Mouse (Mus musculus): ENCODE results near the gene Nusap1. TPM values are rescaled to one million over a fixed set of nuclear protein-coding genes. Genes with fewer than 3 reads are reported as not detected.
A peak's percentile ranks its signal among the peaks of the same experiment; 100 is the strongest.
"Not testable (repeated sequence)": the region's sequence is repeated elsewhere in the genome, so short reads cannot be mapped to it uniquely, and the experiment has no call there.

Nusap1 gene
- polyA plus RNA-seq, 1 experiment from 2014 or later = 29.6 TPM

- H3K4me2 ChIP-seq (ENCODE audit: low read length) = peak overlapping the region; percentile 77
- H3K4me1 ChIP-seq (replicated peaks; ENCODE audit: control insufficient read depth, insufficient read depth, low read length) = peaks cover 37% of the 10 kb centered on the region
- peaks cover 6% of the 10 kb centered on the region for H3K36me3 ChIP-seq (ENCODE audit: control insufficient read depth, insufficient read depth)
- peak overlapping the region; percentile 98 for H3K4me3 ChIP-seq (replicated peaks; ENCODE audit: low read length)
- no peaks in the 10 kb centered on the region for H3K9me3 ChIP-seq (ENCODE audit: control insufficient read depth, low read length)
- peak overlapping the region; percentile 37 for H3K9ac ChIP-seq (replicated peaks; ENCODE audit: low read depth, low read length)
- H3K27me3 ChIP-seq (replicated peaks; ENCODE audit: control insufficient read depth, insufficient read depth, low read length) = no peaks in the 10 kb centered on the region
- ATAC-seq = no peak
- 35% methylated on average over 4 of the region's 4 CpGs for WGBS
- H3K27ac ChIP-seq (ENCODE audit: low read length) = no peak overlapping the region
These were observed 22.8 kb upstream of the Nusap1 start for GRCm38 (mm10) chr2:119595308-119595707.

- Histone ChIP-seq H3K27me3 (replicated peaks; ENCODE audit: control insufficient read depth, insufficient read depth, low read length) (no peaks in the 10 kb centered on the region), H3K9me3 (ENCODE audit: control insufficient read depth, low read length) (no peaks in the 10 kb centered on the region), H3K9ac (replicated peaks; ENCODE audit: low read depth, low read length) (no peak overlapping the region), H3K4me2 (ENCODE audit: low read length) (no peak overlapping the region), H3K4me1 (replicated peaks; ENCODE audit: control insufficient read depth, insufficient read depth, low read length) (peaks cover 45% of the 10 kb centered on the region), H3K4me3 (replicated peaks; ENCODE audit: low read length) (no peak overlapping the region), H3K36me3 (ENCODE audit: control insufficient read depth, insufficient read depth) (peaks cover 7% of the 10 kb centered on the region), H3K27ac (ENCODE audit: low read length) (peak overlapping the region; percentile 33; the same call in 1 of the 2 replicates)
- ATAC-seq = no peak
- 79% methylated on average over 8 of the region's 8 CpGs for WGBS
These were observed 21.2 kb upstream of the Nusap1 start for GRCm38 (mm10) chr2:119596781-119597330.

GRCm38 (mm10) chr2:119601027-119601426 lies 17.1 kb upstream of the Nusap1 start:
- Histone ChIP-seq H3K9ac (replicated peaks; ENCODE audit: low read depth, low read length) (no peak overlapping the region), H3K36me3 (ENCODE audit: control insufficient read depth, insufficient read depth) (peaks cover 11% of the 10 kb centered on the region)
- WGBS = 75% methylated on average over 4 of the region's 4 CpGs

GRCm38 (mm10) chr2:119601575-119601974 lies 16.5 kb upstream of the Nusap1 start:
- not testable (repeated sequence) for H3K4me3 ChIP-seq (replicated peaks; ENCODE audit: low read length); H3K4me2 ChIP-seq (ENCODE audit: low read length); H3K9ac ChIP-seq (replicated peaks; ENCODE audit: low read depth, low read length); H3K9me3 ChIP-seq (ENCODE audit: control insufficient read depth, low read length); H3K27ac ChIP-seq (ENCODE audit: low read length); ATAC-seq; H3K27me3 ChIP-seq (replicated peaks; ENCODE audit: control insufficient read depth, insufficient read depth, low read length)
- WGBS = 63% methylated on average over 3 of the region's 3 CpGs
- Histone ChIP-seq H3K36me3 (ENCODE audit: control insufficient read depth, insufficient read depth) (peaks cover 11% of the 10 kb centered on the region), H3K4me1 (replicated peaks; ENCODE audit: control insufficient read depth, insufficient read depth, low read length) (peaks cover 29% of the 10 kb centered on the region)

More at GRCm38 (mm10) chr2:119601027-119601426, 17.1 kb upstream of the Nusap1 start:
- no peak for ATAC-seq
- peaks cover 33% of the 10 kb centered on the region for H3K4me1 ChIP-seq (replicated peaks; ENCODE audit: control insufficient read depth, insufficient read depth, low read length)
- H3K27ac ChIP-seq (ENCODE audit: low read length) = no peak overlapping the region; the same call in 1 of the 2 replicates
- no peaks in the 10 kb centered on the region for H3K9me3 ChIP-seq (ENCODE audit: control insufficient read depth, low read length)
- no peaks in the 10 kb centered on the region for H3K27me3 ChIP-seq (replicated peaks; ENCODE audit: control insufficient read depth, insufficient read depth, low read length)
- H3K4me2 ChIP-seq (ENCODE audit: low read length) = no peak overlapping the region
- H3K4me3 ChIP-seq (replicated peaks; ENCODE audit: low read length) = no peak overlapping the region

- no peaks in the 10 kb centered on the region for H3K27me3 ChIP-seq (replicated peaks; ENCODE audit: control insufficient read depth, insufficient read depth, low read length)
- no peak overlapping the region for H3K9ac ChIP-seq (replicated peaks; ENCODE audit: low read depth, low read length)
- H3K9me3 ChIP-seq (ENCODE audit: control insufficient read depth, low read length) = no peaks in the 10 kb centered on the region
- H3K36me3 ChIP-seq (ENCODE audit: control insufficient read depth, insufficient read depth) = peaks cover 6% of the 10 kb centered on the region; the same call in 1 of the 2 replicates
- ATAC-seq = no peak
- H3K27ac ChIP-seq (ENCODE audit: low read length) = no peak overlapping the region
- WGBS = 90% methylated on average over 1 of the region's 1 CpGs
- no peak overlapping the region for H3K4me2 ChIP-seq (ENCODE audit: low read length)
- H3K4me1 ChIP-seq (replicated peaks; ENCODE audit: control insufficient read depth, insufficient read depth, low read length) = peaks cover 20% of the 10 kb centered on the region
- no peak overlapping the region for H3K4me3 ChIP-seq (replicated peaks; ENCODE audit: low read length)
These were observed 15.6 kb upstream of the Nusap1 start for GRCm38 (mm10) chr2:119602488-119602887.

- Histone ChIP-seq H3K36me3 (ENCODE audit: control insufficient read depth, insufficient read depth) (peaks cover 8% of the 10 kb centered on the region), H3K4me2 (ENCODE audit: low read length) (no peak overlapping the region), H3K4me1 (replicated peaks; ENCODE audit: control insufficient read depth, insufficient read depth, low read length) (peaks cover 12% of the 10 kb centered on the region), H3K9me3 (ENCODE audit: control insufficient read depth, low read length) (no peaks in the 10 kb centered on the region), H3K4me3 (replicated peaks; ENCODE audit: low read length) (no peak overlapping the region), H3K27me3 (replicated peaks; ENCODE audit: control insufficient read depth, insufficient read depth, low read length) (no peaks in the 10 kb centered on the region), H3K9ac (replicated peaks; ENCODE audit: low read depth, low read length) (no peak overlapping the region), H3K27ac (ENCODE audit: low read length) (no peak overlapping the region)
- no peak for ATAC-seq
- WGBS = 90% methylated on average over 2 of the region's 2 CpGs
These were observed 14.2 kb upstream of the Nusap1 start for GRCm38 (mm10) chr2:119603909-119604308.

- H3K4me3 ChIP-seq (replicated peaks; ENCODE audit: low read length) = no peak overlapping the region
- H3K4me2 ChIP-seq (ENCODE audit: low read length) = no peak overlapping the region
- H3K9me3 ChIP-seq (ENCODE audit: control insufficient read depth, low read length) = no peaks in the 10 kb centered on the region
- no peak overlapping the region for H3K9ac ChIP-seq (replicated peaks; ENCODE audit: low read depth, low read length)
- no peak for ATAC-seq
- no peaks in the 10 kb centered on the region for H3K27me3 ChIP-seq (replicated peaks; ENCODE audit: control insufficient read depth, insufficient read depth, low read length)
- H3K27ac ChIP-seq (ENCODE audit: low read length) = no peak overlapping the region
- H3K36me3 ChIP-seq (ENCODE audit: control insufficient read depth, insufficient read depth) = peaks cover 9% of the 10 kb centered on the region
- WGBS = 94% methylated on average over 6 of the region's 6 CpGs
- peaks cover 12% of the 10 kb centered on the region for H3K4me1 ChIP-seq (replicated peaks; ENCODE audit: control insufficient read depth, insufficient read depth, low read length)
These were observed 12.6 kb upstream of the Nusap1 start for GRCm38 (mm10) chr2:119605361-119605973.

- H3K36me3 ChIP-seq (ENCODE audit: control insufficient read depth, insufficient read depth) = peaks cover 9% of the 10 kb centered on the region
- WGBS = 94% methylated on average over 4 of the region's 4 CpGs
These were observed 11.1 kb upstream of the Nusap1 start for GRCm38 (mm10) chr2:119607023-119607422.

GRCm38 (mm10) chr2:119617841-119618198 lies 278 bp upstream of the Nusap1 start:
- ATAC-seq = no peak
- H3K4me3 ChIP-seq (replicated peaks; ENCODE audit: low read length) = peak overlapping the region; percentile 58
- H3K4me2 ChIP-seq (ENCODE audit: low read length) = peak overlapping the region; percentile 78
- peak overlapping the region; percentile 39 for H3K9ac ChIP-seq (replicated peaks; ENCODE audit: low read depth, low read length)
- H3K4me1 ChIP-seq (replicated peaks; ENCODE audit: control insufficient read depth, insufficient read depth, low read length) = peaks cover 12% of the 10 kb centered on the region
- H3K9me3 ChIP-seq (ENCODE audit: control insufficient read depth, low read length) = no peaks in the 10 kb centered on the region
- no peak overlapping the region for H3K27ac ChIP-seq (ENCODE audit: low read length)
- under 1% methylated on average over 13 of the region's 13 CpGs for WGBS
- H3K27me3 ChIP-seq (replicated peaks; ENCODE audit: control insufficient read depth, insufficient read depth, low read length) = no peaks in the 10 kb centered on the region
- no peaks in the 10 kb centered on the region for H3K36me3 ChIP-seq (ENCODE audit: control insufficient read depth, insufficient read depth)

More at GRCm38 (mm10) chr2:119607023-119607422, 11.1 kb upstream of the Nusap1 start:
- ATAC-seq = no peak
- Histone ChIP-seq H3K9me3 (ENCODE audit: control insufficient read depth, low read length) (no peaks in the 10 kb centered on the region), H3K4me2 (ENCODE audit: low read length) (no peak overlapping the region), H3K27me3 (replicated peaks; ENCODE audit: control insufficient read depth, insufficient read depth, low read length) (no peaks in the 10 kb centered on the region), H3K27ac (ENCODE audit: low read length) (no peak overlapping the region), H3K4me3 (replicated peaks; ENCODE audit: low read length) (no peak overlapping the region), H3K4me1 (replicated peaks; ENCODE audit: control insufficient read depth, insufficient read depth, low read length) (peaks cover 4% of the 10 kb centered on the region; the same call in 1 of the 2 replicates), H3K9ac (replicated peaks; ENCODE audit: low read depth, low read length) (no peak overlapping the region)

All from forebrain, embryonic 16.5 days (tissue).